Mouse (Mus musculus): ENCODE measurements around the gene Aacs.

DNA sequence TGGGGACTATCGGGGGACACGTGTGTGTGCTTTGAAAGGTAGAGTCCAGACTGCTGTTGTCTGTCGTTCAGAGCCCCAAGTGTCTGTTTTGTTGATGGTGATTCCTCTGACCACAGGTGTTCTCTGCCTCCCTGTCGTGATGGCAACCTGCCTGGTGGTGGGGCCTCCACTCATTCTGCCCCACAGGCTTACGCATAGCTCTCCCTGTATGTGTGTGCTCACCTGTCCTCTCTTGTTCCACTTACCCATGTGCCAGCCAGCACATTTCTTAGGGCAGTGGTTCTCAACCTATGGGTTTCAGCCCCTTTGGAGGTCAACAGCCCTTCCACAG is 17.4 kb downstream of the Aacs start:
- TF ChIP-seq TAL1 (IDR thresholded peaks at IDR 0.05; ENCODE audit: low read length) (no peak), USF1 (IDR thresholded peaks at IDR 0.05; ENCODE audit: low read depth, low read length) (no peak), NRF1 (IDR thresholded peaks at IDR 0.05; ENCODE audit: insufficient read depth, low read depth, low read length, poor library complexity, severe bottlenecking) (no peak), CTCF (IDR thresholded peaks at IDR 0.05 in 2 of 3, conservative IDR thresholded peaks at IDR 0.05 in 1 of 3; ENCODE audit: control insufficient read depth in 1 of 3, insufficient read depth in 1 of 3, low read depth in 2 of 3, low read length in 3 of 3, poor library complexity in 1 of 3, severe bottlenecking in 1 of 3) (no peak)
